Mouse (Mus musculus) stomach, postnatal 0 days (tissue): ENCODE measurements around the gene Rsph14.

Experiments
- CTCF ChIP-seq: IDR thresholded peaks from 2 replicates; pipeline ENCODE4 v1.5.1; 2016; ENCODE audit warnings: antibody characterized with exemption, low read depth, mild to moderate bottlenecking, moderate library complexity
- EP300 ChIP-seq: optimal IDR thresholded peaks from 2 replicates; pipeline ENCODE3; 2016; ENCODE audit warnings: antibody characterized with exemption

GRCm38 (mm10) chr10:75068624-75069328, 36.4 kb upstream of the Rsph14 start:
- TF ChIP-seq CTCF: no peak
- no peak for TF ChIP-seq EP300
